Mouse (Mus musculus): Measurements from ENCODE around the gene Irf9.

DNA sequence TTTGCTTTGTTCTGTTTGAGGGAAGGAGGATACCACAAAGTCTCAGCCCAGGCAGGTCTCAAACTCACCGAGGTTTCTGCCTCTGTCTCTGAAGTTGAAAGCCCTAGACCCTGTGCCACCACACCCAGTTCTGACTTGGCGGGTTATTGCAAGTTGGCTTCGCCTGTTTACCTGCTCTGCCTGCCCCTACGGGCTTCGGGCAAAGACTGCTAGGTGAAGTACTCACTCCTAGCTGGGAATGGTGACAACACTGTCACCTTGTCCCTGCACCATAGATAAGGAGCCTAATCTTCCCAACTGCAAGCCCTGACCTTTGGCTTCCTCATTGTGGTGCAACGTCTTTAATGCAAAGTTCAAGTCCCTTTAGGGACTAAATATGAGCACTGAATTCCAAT, 17.8 kb upstream of the Irf9 start:
- TF ChIP-seq CTCF (IDR thresholded peaks at IDR 0.05; ENCODE audit: low read depth) (no peak), EP300 (IDR thresholded peaks at IDR 0.05; ENCODE audit: low read depth) (no peak)

All from liver, postnatal 0 days (tissue).